Mouse (Mus musculus): Measurements from ENCODE around the gene Kif26b. TPM values are rescaled to one million over a fixed set of nuclear protein-coding genes. Genes with fewer than 3 reads are reported as not detected.

Gene Kif26b
- total RNA-seq, 2 experiments from 2014 or later = 25.9 to 27.3 TPM

DNA sequence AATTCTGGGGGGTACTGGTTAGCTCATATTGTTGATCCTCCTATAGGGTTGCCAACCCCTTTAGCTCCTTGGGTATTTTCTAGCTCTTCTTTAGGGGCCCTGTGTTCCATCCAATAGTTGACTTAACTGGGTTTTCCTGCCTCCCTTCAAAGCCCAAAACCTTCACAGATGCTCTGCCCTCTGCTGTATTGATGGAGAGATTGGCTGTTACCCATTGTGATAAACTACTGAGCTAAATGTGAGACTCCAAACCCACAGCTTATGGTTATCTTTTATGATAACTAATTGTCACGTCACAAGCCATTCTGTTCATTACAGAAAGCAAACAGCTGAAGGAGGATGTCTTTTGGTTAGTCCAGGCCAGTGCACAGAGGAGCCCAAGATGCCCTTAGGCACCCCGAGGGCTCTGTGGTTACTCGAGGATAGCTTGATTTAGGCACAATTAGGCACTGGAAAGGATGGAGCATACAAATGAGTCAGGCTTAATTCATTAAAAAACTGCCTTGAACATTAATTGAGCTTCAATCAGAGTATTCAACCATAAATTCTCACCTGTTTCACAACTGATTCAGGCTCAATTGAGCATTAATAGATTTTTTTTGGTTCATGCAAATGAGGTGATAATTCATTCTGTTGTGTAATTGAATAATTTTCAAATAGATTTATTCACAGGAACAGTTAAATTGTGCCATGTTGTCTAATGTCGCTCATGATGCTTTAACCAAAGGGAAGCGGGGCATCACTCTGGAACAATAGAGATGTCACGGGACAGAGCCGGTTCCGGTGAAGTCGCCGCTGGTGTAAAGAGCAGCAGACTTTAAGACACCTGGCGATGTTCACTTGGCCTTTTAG lies 364.5 kb downstream of the Kif26b start:
- DNase-seq (ENCODE audit: low spot score in 2 of 2) = no peak

DNA sequence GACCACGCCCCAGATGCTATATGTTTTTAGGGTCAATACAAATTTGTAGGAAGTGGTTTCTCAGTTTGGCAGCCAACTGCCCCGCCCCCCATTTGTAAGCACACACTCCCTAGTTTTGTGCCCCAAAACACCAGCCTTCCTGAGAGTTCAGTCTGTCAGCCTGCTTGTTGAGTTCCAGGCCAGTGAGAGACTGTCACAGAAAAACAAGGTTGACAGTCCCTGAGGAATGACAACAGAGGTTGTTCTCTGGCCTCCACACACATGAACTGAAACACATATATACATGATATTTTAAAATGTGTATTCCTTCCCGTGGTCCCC lies 365.1 kb downstream of the Kif26b start:
- DNase-seq (ENCODE audit: low spot score in 2 of 2) = no peak

DNA sequence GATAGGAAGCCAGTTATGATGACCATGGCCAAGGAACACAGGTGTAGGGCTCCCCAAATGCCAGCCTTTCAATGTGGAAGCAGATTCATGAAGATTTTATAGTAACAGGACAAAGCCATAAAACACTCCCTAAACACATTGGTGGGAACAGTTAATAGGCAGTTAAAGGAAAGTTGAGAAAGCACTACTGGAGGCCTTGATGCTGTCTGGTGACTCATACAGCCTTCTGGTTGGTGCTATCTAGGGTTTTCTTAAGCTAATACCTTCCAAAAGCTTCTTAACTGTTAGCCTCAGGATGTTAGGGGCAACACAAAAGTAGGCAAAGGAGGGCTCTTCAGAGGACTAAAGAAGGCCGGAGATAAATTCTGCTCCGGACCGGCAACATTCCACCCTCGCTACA lies 366.7 kb downstream of the Kif26b start:
- DNase-seq (ENCODE audit: low spot score in 2 of 2) = no peak

DNA sequence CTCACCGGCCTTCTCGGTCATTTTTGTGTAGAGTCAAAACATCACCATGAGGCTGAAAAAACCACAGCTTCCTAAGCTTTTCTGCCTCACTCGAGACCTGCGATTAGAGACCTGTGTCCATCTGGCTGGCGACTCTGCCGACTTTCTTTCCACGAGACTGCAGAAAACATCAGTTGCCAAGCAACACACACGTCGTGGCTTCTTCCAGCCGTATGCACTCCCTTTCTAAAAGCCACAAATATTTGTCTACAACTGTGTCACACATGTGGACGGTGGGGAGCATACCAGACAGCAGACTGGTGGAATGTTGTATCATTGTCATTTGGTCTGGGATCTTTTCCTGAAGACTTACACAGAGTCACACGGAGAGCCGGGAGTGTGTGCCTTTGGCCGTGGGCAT lies 382.0 kb downstream of the Kif26b start:
- no peak for DNase-seq (ENCODE audit: low spot score in 2 of 2)

DNA sequence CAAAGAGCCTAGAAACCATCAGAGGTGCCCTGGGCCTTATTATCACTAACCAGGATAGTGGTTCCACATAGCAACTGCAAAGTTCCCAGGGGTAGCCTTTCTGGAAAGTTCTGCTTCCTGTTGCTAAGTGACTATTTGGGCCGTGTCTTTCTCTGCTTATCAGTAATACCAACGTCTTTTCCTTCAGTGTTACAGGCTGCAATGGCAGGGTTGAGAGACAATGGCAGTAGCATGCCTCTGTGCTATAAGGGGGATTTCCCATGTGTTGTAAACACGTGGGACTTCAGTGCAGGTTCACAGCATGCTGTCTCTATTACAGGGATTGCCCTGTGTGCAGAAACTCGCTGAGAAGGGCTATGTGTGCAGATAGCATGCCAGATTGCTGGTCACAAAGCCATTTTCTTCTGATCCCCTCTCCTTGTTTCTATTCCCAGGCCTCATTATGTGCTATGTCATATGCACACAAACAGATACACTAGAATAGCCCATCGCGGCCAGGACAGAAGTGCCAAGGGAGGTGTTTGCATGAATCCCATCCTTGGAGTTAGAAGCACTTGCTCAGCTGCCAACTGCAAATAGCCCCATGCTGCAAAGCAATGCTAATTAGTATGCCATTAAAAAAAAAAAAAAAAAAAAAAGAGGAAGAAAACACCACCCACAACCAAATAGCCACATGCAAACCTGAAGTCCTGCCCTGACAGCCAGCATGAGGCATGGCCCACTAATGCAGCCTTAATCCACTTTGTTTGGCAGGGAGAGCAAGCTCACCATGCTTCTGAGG lies 384.2 kb downstream of the Kif26b start:
- peak in 1 of 2 experiments; percentile 26 for DNase-seq (ENCODE audit: low spot score in 2 of 2)

DNA sequence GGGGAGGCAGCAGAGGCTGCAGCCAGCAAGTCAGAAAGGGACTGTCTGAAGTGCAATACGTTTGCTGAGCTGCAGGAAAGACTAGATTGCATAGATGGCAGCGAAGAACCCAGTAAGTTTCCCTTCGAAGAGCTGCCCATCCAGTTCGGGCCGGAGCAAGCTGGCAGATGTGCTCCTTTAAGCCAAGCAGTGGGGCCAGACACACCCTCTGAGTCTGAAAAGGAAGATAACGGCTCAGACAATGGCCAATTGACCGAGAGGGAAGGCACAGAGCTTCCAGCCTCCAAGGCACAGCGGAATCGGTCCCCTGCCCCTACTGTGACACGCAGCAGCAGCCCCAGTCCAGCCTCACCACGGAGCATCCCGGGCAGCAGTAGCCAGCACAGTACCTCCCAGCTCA lies 386.1 kb downstream of the Kif26b start:
- no peak for DNase-seq (ENCODE audit: low spot score in 2 of 2)

DNA sequence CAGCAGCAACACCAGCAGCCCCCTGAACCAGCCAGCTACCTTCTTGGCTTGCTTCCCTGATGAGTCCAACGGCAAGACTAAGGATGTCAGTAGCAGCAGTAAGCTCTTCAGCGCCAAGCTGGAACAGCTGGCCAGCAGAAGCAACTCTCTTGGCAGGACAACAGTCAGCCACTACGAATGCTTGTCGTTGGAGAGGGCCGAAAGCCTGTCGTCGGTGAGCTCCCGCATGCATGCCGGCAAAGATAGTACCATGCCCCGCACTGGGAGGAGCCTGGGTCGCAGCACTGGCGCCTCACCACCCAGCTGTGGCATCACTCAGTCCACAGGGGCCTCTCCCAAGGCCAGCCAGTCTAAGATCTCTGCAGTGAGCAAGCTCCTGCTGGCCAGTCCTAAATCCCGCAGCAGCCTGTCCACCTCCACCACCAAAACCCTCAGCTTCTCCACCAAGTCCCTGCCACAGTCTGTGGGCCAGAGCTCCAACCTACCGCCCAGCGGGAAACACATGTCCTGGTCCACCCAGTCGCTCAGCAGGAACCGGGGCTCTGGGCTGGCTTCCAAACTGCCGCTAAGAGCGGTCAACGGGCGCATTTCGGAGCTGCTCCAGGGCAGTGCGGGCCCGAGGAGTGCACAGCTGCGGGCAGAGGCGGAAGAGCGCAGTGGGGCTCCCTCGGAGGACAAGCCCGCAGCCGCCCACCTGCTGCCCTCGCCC lies 388.4 kb downstream of the Kif26b start:
- no peak for DNase-seq (ENCODE audit: low spot score in 2 of 2)

DNA sequence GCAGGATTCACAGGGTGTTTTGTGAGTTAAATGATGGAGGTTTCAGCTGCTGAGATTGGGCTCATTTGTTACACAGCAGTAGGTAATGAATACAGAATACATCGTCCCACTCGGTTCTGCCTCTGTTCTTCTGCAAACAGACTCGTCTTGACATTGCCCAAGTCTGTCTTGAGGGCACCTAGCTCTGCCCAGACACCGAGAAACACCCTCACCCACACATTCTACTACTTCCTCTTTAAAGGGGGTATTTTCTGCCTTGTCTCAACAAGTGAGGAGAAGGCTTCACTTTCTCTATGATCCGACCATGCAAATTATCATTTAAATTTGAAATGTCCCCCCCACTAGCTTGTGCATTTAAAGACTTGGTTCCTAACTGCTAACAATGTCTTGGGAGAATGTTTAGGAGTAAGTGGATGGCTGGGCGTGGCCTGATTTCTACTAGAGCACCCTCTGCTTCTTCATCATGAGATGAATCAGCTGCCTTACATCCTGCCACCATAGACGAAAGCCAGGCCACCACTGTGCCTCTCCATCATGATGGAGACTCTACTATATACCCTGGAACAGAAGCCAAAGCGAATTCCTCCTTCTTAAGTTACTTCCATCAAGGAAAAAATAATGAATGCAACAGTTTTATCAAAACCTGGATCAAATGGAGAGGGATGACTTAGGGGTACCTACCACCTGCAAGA lies 395.7 kb downstream of the Kif26b start:
- no peak for DNase-seq (ENCODE audit: low spot score in 2 of 2)

DNA sequence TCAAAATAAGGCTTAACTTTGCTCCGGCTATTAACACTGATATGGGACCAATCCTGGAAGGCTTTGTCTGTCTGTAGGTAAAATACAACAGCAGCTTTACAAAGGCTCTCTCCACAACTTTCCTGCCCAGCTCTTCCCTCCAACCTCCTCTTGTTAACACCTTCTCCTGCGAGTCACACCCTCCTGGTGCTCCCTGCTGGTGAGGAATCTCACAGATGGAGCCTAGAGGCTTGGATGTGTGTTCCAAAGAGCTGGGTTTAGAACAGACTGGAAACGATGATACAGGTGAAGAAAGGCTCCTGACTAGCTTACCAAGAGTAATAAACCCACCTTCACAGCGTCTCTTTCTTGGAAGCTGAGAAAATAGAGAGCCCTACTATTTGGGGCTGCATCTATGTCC lies 400.6 kb downstream of the Kif26b start:
- no peak for DNase-seq (ENCODE audit: low spot score in 2 of 2)

DNA sequence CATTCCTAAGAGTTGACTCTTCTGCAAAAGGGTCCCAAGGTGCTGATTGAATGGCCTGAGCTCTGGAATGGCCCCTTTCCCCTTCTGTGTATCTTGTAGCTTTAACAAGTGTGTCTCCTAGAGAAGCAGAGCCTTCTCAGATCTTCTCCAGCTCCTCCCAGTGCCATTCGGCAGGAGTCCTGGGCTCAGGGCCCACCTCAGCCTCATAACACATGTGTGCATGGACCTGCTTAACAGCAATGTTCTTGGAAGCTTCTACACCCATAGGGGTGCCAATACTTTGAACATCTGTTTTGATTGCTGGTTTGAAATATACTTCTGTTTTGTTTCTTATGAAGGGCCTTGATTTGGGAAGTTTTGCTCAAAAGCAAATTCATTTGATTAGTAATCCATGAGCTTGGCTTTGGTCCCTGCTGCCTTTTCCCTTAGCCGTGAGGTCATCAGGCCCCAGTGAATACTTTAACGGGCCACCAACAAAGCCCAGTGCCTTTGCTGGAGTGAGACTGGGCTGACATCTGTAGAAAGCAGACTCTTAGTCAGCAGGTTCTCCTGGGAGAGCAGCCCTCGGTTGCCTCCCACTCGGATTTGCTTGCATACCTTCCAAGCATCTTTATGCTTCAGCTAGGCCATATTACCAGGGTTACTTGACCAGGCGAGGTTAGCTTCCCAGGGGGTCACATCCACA lies 405.2 kb downstream of the Kif26b start:
- no peak for DNase-seq (ENCODE audit: low spot score in 2 of 2)

DNA sequence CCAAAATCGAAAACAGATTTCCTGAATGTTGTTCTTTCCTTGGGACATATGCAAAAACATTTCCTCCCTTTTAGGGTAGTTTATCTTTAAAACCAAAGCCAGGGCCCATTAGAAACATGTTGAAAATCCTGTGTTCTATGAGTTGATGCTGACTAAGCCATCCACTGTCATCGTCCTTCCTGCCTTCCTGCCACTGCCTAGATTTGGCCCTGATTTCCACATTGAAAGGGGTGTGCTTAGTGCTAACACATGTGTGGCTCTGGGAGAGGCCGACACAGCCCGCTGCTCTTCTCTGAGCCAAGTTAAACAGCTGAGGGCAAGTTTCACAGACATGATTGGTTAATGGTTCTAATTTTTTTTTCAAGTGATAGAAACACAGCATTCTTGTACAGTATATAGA lies 407.5 kb downstream of the Kif26b start:
- no peak for DNase-seq (ENCODE audit: low spot score in 2 of 2)

DNA sequence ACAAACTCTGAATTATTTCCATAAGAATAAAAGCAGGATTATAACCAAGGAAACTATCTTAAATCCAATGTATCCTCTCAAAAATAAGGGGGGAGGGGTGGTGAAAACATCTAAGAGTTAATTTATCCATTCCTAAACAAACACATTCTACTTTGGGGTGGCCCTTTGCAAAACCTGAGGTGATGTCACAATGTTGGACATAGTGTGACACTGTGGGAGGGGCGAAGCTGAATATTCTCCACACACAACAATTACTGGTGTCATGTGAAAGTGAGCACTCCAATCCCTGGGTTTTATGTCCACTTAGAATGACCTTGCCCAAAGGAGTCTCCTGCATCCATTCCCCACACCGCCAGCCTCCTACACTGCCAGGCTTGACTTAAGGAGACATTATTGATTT lies 408.1 kb downstream of the Kif26b start:
- DNase-seq (ENCODE audit: low spot score in 2 of 2) = no peak

DNA sequence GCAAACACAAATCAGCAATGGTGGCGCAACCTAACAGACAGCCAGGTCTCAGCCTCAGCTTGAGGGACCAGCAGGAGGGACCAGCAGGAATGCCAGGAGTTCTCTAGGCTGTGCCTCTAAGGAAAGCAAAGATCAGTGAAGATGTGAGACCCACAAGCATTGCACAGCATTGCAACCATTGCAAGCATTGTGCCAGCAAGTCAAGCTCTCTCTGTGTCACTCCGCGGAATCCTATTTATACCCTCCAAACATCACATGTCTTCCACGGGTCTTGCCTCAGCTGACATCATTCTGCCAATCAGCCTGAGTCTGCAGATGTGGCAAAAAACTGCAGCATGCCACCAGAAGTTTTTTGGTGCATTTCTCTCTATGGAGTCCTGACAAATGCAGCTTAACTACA lies 411.4 kb downstream of the Kif26b start:
- DNase-seq (ENCODE audit: low spot score in 2 of 2) = no peak

DNA sequence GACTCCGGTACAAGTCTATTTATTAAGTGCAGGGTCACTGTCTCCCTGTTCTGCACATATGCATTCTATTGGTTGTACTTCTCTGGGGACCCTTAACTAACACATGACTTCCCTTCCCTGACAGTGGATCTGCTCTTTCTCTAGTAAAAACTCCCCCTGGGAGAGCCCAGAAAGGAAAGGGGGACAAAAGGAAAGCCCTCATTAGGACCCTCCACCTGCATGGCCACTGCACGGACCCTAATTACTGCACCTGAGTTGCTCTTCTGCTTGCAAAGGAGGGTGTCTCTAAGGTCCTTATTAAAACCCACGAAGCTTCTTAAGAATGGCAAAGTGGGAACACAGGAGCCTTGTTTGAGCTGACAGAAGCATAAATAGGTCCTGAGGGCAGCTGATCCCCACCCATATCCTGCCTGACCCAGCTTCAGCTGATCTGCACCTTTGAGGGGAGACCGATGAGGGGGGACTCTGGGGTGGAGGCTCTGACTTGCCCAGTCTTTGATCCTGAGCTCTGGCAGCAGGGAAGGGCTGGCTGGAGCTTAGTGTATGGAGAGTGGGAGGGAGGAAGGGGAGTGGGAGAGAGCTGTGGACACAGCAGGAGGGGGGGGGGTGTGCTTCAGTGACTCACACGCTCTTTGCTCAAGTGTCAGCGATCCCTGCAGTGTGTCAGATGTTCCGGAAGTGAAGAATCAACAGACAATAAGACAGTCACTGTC lies 413.5 kb downstream of the Kif26b start:
- no peak for DNase-seq (ENCODE audit: low spot score in 2 of 2)

DNA sequence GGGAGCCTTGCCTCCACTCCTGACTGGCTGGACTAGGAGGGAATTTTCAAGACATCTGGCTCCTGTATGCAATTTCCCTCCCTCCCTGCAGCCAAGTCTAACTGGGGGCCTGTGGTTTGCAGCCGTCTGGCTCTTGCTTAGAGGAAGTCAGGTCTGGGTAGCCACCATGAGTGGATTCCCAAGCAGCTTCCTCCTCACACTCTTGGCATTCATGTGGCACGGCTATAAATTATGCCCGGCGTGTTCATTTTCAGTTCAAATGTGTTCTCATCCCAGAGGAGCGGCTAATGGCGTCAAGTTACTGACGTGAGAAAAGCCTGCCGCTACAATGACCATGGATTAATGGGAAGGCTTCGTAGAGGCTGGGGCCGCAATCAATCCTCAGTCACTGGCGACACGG lies 424.0 kb downstream of the Kif26b start:
- DNase-seq (ENCODE audit: low spot score in 2 of 2) = no peak

DNA sequence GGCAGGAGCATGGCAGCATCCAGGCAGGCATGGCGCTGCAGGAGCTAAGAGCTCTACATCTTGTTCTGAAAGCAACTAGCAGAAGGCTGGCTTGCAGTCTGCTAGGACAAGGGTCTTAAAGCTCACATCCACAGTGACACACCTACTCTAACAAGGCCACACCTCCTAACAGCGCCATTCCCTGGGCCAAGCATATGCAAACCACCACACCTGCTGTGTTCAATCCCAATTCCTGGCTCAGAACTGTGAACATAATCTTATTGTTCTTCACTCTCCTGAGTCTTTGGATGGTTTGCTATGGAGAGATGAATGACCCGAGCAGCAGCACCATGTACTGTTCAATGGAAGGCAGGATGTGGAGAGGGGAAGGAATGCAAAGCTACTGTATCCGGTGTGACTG lies 429.7 kb downstream of the Kif26b start:
- DNase-seq (ENCODE audit: low spot score in 2 of 2) = no peak

DNA sequence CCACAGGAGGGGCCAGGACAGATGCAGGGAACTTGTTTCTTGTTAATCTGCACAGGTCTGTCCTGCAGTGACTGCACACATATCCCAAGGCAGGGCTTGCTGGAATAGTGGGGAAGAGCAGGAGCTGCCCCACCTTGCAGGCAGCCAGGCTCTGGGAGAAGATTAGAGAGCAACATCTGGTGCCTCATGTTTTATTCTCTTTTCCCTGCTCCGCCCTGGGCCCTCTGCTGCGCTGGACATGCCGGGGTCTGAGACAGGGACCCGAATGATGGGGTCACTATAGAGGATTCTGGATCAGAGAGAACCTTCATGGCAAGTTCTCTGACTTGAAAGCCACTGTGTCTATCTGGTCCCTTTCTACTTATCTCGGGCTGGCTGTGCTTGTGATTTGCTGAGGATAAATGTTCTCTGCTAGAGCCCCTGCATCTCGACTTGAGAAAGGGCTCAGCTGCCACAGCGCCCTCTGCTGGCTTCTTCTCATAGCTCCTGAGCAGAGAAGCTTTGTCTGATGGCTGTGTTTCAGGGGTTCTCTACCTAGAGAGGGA lies 431.2 kb downstream of the Kif26b start:
- DNase-seq (ENCODE audit: low spot score in 2 of 2) = peak; percentile 77 to 82

DNA sequence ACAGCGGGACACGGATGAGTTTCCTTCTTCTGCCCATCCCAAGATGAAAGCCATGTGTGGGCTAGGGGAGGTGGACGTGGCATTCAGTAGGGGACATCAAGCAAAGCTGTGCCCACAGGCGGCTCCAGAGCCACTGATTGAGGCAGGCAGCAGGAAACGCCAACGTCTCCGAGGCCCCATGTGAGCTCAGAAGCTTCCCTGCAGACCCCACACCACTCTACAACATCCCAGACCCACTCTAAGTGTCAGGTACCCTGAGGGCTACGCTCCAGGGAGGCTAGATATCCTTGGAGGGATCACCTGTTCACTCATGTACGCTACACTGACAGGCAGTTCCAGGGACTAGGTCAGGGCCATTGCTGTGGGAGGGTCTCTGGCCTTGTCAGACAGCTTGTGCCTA lies 432.7 kb downstream of the Kif26b start:
- DNase-seq (ENCODE audit: low spot score in 2 of 2) = no peak

DNA sequence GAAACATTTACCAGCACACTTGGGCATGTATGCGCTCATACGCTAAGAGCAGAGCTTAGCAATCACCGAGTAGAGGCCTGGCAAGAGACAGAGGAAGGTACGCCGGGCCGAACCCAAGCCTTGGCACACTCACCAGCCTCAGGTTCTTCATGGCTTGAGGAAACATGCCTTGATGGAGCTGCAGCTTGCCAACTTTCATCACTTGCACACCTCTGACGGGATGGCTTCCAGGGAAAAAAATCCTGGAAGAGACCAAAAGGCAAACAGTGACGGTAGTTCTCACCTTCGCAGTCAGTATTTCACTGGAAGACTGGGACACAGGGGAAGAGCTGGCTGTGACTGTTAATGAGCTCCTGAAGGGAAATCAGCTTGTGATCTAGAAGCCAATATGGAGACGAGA lies 443.1 kb downstream of the Kif26b start:
- no peak for DNase-seq (ENCODE audit: low spot score in 2 of 2)

Data from layer of hippocampus, postnatal 14 days (tissue).